Mouse (Mus musculus) midbrain, embryonic 12.5 days (tissue): ENCODE data around the gene Smad9. TPM values are rescaled to one million over a fixed set of nuclear protein-coding genes. Genes with fewer than 3 reads are reported as not detected.
A peak's percentile ranks its signal among the peaks of the same experiment; 100 is the strongest.

Experiments
- ATAC-seq: fragments of 200-750 bp; cut with Nextera tagmentation; 2 replicates; pipeline ENCODE4 v1.8.0; 2017; ENCODE audit warnings: low read depth, moderate TSS enrichment, moderate library complexity; ENCODE audit not compliant: low FRiP score
- H3K27ac ChIP-seq: fragments of 300-500 bp; sonication (generic); replicated peaks from 2 replicates; pipeline ENCODE4 v1.5.1; 2016; ENCODE audit warnings: mild to moderate bottlenecking
- H3K27me3 ChIP-seq: fragments of 300-500 bp; sonication (generic); 2 replicates; pipeline ENCODE4 v1.6.1; 2016; ENCODE audit warnings: mild to moderate bottlenecking
- H3K36me3 ChIP-seq: fragments of 300-500 bp; sonication (generic); 2 replicates; pipeline ENCODE4 v1.6.1; 2016
- H3K4me1 ChIP-seq: fragments of 300-500 bp; sonication (generic); 2 replicates; pipeline ENCODE4 v1.6.1; 2016
- H3K4me2 ChIP-seq: fragments of 300-500 bp; sonication (generic); replicated peaks from 2 replicates; pipeline ENCODE4 v1.6.1; 2016; ENCODE audit warnings: mild to moderate bottlenecking, moderate library complexity
- H3K4me3 ChIP-seq: fragments of 300-500 bp; sonication (generic); 2 replicates; pipeline ENCODE4 v1.5.1; 2016; ENCODE audit warnings: mild to moderate bottlenecking
- H3K9ac ChIP-seq: fragments of 300-500 bp; sonication (generic); replicated peaks from 2 replicates; pipeline ENCODE4 v1.6.1; 2016; ENCODE audit warnings: mild to moderate bottlenecking, moderate library complexity
- H3K9me3 ChIP-seq: fragments of 300-500 bp; sonication (generic); 2 replicates; pipeline ENCODE4 v1.6.1; 2016; ENCODE audit warnings: mild to moderate bottlenecking
- WGBS: fragments of 180-500 bp; shearing (Covaris S2); methylation state at CpG from one replicate; pipeline ENCODE4 v1.1.7; 2016; 5-methylcytosine and 5-hydroxymethylcytosine counted together
- polyA plus RNA-seq: library from polyadenylated mRNA; unstranded; fragments of >200 nt; fragmentation: Nextera tagmentation; extraction: Ambion mirVana; gene quantifications from 2 replicates; pipeline ENCODE4 v1.2.1, GENCODE M21; 2016

Smad9 gene
- polyA plus RNA-seq, 1 experiment from 2014 or later, result 0.33 TPM

DNA sequence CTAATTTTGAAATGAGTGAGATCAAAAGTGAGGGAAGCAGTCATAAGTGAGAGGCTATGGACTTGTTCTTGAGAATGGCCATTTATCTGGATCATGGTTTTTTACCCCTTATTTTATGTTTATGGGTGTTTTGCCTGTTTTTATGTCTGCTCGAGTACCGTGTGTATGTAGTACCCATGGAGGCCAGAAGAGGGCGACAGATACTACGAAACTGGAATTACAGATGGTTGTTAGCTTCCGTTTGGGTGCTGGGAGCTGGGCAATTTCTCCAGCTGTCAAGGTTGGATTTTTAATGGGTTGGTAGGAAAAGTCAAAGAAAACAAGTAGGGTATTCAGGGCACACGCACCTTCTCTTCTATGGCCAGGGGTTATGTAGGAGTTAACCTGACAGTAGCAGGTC, 38.4 kb downstream of the Smad9 start:
- Histone ChIP-seq H3K27ac (no peak overlapping the region), H3K27me3 (no peaks in the 10 kb centered on the region), H3K9ac (no peak overlapping the region), H3K4me2 (no peak overlapping the region), H3K4me1 (no peaks in the 10 kb centered on the region), H3K4me3 (no peak overlapping the region), H3K9me3 (peaks cover 9% of the 10 kb centered on the region; the same call in 1 of the 2 replicates), H3K36me3 (no peaks in the 10 kb centered on the region)
- WGBS, result 83% methylated on average over 6 of the region's 6 CpGs
- no peak for ATAC-seq

DNA sequence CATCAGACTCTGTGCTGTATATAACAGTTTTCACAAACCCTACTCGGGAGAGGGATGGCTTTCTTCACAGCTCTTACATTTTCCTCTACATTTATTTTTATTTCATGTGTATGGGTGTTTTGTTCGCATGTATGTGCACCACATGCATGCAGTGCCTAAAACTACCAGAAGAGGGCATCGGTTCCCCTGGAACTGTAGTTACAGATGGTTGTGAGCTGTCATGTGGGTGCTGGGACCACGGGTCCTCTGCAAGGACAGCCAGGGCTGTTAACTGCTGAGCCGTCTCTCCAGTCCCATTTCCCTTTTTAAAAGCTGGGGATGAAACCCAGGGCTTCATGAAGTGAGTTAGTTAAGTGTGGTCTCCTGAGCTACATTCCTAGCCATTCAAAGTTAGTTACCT, 40.0 kb downstream of the Smad9 start:
- Histone ChIP-seq H3K4me2 (no peak overlapping the region), H3K4me1 (no peaks in the 10 kb centered on the region), H3K9ac (no peak overlapping the region), H3K9me3 (peaks cover 9% of the 10 kb centered on the region; the same call in 1 of the 2 replicates), H3K36me3 (no peaks in the 10 kb centered on the region), H3K27ac (no peak overlapping the region), H3K4me3 (no peak overlapping the region), H3K27me3 (no peaks in the 10 kb centered on the region)
- no peak for ATAC-seq
- WGBS, result 93% methylated on average over 5 of the region's 5 CpGs

DNA sequence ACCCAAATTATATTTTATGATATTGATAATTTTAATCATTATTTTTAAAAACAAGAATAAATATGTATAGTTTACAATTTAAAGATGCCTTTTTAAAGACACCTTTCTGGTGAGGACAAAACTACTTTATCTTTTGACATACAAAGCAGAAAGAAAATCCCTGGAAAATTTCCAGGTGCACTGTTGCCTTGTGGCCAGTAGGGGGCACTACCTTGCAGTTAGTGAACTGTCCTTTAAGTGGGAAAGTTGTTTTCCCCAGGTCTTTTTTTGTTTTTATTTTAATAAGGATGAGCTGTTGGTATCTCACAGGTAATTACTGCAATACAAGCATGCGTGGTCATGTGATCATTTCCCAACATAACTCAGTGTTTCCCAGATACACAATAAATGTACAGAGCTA, 40.4 kb downstream of the Smad9 start:
- H3K9ac ChIP-seq, result no peak overlapping the region
- H3K27ac ChIP-seq, result no peak overlapping the region
- no peak for ATAC-seq
- 93% methylated on average over 1 of the region's 1 CpGs for WGBS
- H3K36me3 ChIP-seq, result no peaks in the 10 kb centered on the region
- H3K9me3 ChIP-seq, result peaks cover 9% of the 10 kb centered on the region; the same call in 1 of the 2 replicates
- no peaks in the 10 kb centered on the region for H3K4me1 ChIP-seq
- no peak overlapping the region for H3K4me3 ChIP-seq
- H3K4me2 ChIP-seq, result no peak overlapping the region
- no peaks in the 10 kb centered on the region for H3K27me3 ChIP-seq

DNA sequence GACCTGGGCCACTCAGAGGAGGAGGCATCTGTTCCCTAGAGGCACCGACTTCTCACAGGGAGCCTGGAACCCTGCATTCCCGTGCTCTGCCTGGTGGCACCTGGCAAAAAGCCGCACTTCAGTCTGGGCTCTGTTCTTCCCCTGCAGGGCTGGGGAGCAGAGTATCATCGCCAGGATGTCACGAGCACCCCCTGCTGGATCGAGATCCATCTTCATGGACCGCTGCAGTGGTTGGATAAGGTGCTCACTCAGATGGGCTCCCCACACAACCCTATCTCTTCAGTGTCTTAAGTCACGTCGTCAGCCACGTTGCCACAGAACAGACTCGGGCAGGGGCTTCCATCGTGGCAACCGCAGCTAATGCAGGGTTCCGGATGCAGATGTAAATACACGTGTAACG, 41.8 kb downstream of the Smad9 start:
- Histone ChIP-seq H3K27ac (no peak overlapping the region), H3K4me1 (no peaks in the 10 kb centered on the region), H3K36me3 (no peaks in the 10 kb centered on the region), H3K4me2 (no peak overlapping the region), H3K9me3 (peaks cover 9% of the 10 kb centered on the region; the same call in 1 of the 2 replicates), H3K4me3 (no peak overlapping the region), H3K9ac (no peak overlapping the region), H3K27me3 (no peaks in the 10 kb centered on the region)
- ATAC-seq, result peak; percentile 44; the same call in 1 of the 2 replicates
- WGBS, result 38% methylated on average over 16 of the region's 16 CpGs

DNA sequence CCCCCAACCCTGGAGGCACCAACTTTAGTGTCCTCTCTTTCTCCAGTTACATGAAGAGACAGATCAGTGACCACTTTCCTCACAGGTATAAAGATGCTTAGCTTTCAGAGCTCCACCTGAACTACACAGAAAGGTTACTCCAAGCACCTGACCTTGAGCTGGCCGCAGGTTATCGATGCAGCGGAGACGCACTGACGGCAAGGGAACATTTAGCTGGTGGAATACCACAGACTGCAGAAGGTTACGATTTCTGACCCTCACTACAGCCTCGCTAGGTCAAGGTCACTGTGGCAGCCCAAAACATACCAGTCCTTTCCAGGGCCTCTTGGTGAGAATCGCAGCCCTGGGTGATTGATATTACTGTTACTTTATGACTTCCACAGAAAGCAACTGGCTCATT, 48.3 kb downstream of the Smad9 start:
- peaks cover 13% of the 10 kb centered on the region for H3K36me3 ChIP-seq
- whole genome bisulfite sequencing, result 95% methylated on average over 8 of the region's 8 CpGs
- no peaks in the 10 kb centered on the region for H3K9me3 ChIP-seq
- H3K27ac ChIP-seq, result no peak overlapping the region
- H3K4me3 ChIP-seq, result no peak overlapping the region
- H3K4me2 ChIP-seq, result no peak overlapping the region
- no peaks in the 10 kb centered on the region for H3K27me3 ChIP-seq
- H3K4me1 ChIP-seq, result peaks cover 19% of the 10 kb centered on the region
- ATAC-seq, result no peak
- H3K9ac ChIP-seq, result no peak overlapping the region

DNA sequence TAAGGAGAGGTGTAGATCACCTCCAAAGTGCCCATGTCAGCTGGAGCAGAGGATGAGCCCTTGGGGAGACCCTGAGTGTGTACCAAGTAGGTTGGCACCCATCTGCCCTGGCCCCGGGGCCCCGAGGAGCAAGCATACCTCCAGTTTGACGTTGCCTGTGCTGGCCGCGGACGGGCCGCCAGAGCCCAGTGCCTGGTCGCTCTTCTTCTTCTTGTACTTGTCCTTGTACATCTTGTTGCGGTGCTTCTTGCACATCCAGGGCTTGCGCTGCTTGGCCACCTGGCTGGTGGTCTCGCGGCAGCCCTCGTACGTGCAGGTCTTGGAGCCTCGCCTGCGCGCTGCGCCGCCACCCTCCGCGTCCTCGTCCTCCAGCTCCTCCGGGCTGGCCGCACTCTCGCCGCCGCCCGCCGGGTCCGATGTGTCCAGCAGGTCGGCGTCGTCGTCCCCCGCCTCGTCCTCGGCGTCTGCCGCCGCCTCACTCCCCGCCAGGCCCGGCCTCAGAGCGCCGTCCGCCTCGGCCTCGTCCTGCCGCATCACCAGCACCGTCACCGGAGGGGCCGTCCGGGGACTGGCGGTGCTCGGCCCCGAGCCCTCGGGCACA, 51.8 kb downstream of the Smad9 start:
- H3K27ac ChIP-seq, result peak overlapping the region; percentile 92
- ATAC-seq, result no peak; the same call in none of the 2 replicates

DNA sequence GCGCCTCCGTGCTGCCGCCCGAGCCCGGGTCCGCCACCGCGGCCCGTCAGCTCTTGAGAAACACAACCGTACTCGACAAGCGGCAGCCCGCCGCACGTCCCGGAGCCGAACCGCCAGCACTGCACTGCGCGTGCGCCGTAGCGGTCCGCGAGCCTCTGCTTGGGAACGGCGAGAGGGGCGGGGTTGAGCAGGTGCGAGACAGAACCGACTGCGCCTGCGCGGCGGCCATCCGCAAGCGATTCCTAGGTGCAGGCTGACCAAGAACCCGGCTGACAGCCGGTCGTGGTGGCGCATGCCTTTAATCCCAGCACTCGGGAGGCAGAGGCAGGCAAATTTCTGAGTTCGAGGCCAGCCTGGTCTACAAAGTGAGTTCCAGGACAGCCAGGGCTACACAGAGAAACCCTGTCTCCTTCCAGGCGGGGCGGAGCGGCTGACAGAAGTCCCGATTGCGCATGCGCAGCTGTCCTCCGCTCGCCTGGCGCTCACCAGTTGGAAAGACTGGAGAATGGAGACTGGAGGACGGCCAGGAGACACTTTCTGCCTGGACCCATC, 52.4 kb downstream of the Smad9 start, which contains the start of gene Rfxap:
Gene Rfxap (minus strand): TSS at position 126 of the 552 bp plus-strand sequence.
- WGBS, result under 1% methylated on average over 52 of the region's 52 CpGs

More for the DNA sequence above, 51.8 kb downstream of the Smad9 start:
- Histone ChIP-seq H3K4me1 (peaks cover 19% of the 10 kb centered on the region), H3K4me2 (peak overlapping the region; percentile 94), H3K4me3 (peak overlapping the region; percentile 66), H3K36me3 (peaks cover 13% of the 10 kb centered on the region), H3K27me3 (no peaks in the 10 kb centered on the region), H3K9ac (peak overlapping the region; percentile 92), H3K9me3 (no peaks in the 10 kb centered on the region)
- 0% methylated on average over 54 of the region's 56 CpGs for WGBS

DNA sequence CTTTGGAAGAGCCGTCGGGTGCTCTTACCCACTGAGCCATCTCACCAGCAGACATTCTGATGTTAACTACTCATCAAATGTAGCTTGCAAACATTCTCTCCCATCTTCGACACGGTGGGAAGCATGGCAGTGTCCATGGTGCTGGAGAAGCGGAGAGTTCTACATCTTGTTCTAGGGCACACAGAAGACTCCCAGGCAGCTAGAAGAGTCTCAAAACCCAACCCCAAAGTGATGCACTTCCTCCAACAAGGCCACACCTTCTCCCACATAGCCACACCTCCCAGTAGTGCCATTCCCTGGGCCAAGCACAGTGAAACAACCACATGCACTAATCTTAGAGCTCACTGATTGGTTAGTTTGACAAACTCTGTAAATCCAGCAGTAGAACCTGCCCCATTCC, 53.7 kb downstream of the Smad9 start:
- 69% methylated on average over 5 of the region's 5 CpGs for WGBS
- Histone ChIP-seq H3K4me3 (no peak overlapping the region), H3K4me2 (no peak overlapping the region), H3K27me3 (no peaks in the 10 kb centered on the region; the same call in 1 of the 2 replicates), H3K9me3 (no peaks in the 10 kb centered on the region), H3K27ac (no peak overlapping the region), H3K4me1 (peaks cover 19% of the 10 kb centered on the region), H3K36me3 (peaks cover 5% of the 10 kb centered on the region), H3K9ac (no peak overlapping the region)
- ATAC-seq, result no peak

More for the DNA sequence above, 52.4 kb downstream of the Smad9 start, which contains the start of gene Rfxap:
- Histone ChIP-seq H3K4me1 (peaks cover 19% of the 10 kb centered on the region), H3K4me2 (peak within 1 kb of the TSS; percentile 94), H3K4me3 (peak within 1 kb of the TSS; percentile 66), H3K9me3 (no peaks in the 10 kb centered on the region), H3K27ac (peak within 1 kb of the TSS; percentile 92), H3K27me3 (no peaks in the 10 kb centered on the region), H3K9ac (peak within 1 kb of the TSS; percentile 92), H3K36me3 (peaks cover 13% of the 10 kb centered on the region)
- peak; percentile 94 for ATAC-seq

DNA sequence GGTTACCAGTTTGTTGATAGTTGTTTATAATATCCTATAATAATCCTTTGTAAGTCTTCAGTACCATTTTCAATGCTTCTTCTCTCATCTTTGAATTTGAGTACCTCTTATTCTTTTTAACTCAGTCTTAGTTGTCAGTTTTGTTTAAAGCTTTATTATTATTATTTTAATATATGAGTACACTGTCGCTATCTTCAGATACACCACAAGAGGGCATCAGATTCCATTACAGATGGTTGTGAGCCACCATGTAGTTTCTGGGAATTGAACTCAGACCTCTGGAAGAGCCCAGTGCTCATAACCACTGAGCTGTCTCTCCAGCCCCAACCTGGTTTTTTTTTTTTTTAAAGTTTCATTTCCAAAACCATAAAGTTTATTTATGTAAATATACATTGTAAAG, 56.2 kb downstream of the Smad9 start:
- Histone ChIP-seq H3K4me2 (no peak overlapping the region), H3K36me3 (no peaks in the 10 kb centered on the region), H3K9me3 (no peaks in the 10 kb centered on the region), H3K9ac (no peak overlapping the region), H3K4me1 (peaks cover 4% of the 10 kb centered on the region; the same call in 1 of the 2 replicates), H3K27me3 (no peaks in the 10 kb centered on the region; the same call in 1 of the 2 replicates), H3K27ac (no peak overlapping the region), H3K4me3 (no peak overlapping the region)
- no peak for ATAC-seq
- 49% methylated on average over 1 of the region's 1 CpGs for WGBS

DNA sequence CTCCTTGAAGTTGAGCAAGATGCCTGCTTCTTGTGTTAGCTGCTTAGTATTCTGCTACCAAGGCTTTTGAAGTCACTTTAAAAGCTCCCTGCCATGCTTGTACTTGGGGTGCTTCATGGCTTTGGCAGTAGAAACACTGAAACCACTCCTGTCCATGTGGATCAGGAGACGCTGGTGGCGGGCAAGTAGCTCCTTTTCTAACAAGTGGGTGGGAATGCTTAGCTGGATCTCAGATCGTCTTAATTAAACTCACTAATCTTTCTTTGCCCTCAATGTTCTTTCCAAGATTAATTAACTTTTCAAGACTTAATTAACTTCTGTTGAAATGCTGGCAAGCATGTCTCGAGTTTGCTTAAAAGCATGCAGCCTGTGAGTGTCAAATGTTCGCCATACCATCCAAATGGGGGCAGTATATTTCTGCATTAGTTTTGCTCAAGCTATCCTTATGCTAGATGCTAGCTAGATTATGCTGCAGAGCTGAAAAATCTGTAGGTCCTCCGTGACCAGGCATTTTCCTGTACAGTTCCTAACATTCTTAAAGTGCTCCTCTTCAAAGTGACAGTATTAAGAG, 58.1 kb downstream of the Smad9 start:
- no peaks in the 10 kb centered on the region for H3K36me3 ChIP-seq
- H3K4me2 ChIP-seq, result no peak overlapping the region
- WGBS, result 61% methylated on average over 6 of the region's 6 CpGs
- no peak for ATAC-seq
- no peaks in the 10 kb centered on the region; the same call in 1 of the 2 replicates for H3K27me3 ChIP-seq
- no peak overlapping the region for H3K27ac ChIP-seq
- no peaks in the 10 kb centered on the region for H3K4me1 ChIP-seq
- H3K9me3 ChIP-seq, result no peaks in the 10 kb centered on the region
- no peak overlapping the region for H3K9ac ChIP-seq
- H3K4me3 ChIP-seq, result no peak overlapping the region

DNA sequence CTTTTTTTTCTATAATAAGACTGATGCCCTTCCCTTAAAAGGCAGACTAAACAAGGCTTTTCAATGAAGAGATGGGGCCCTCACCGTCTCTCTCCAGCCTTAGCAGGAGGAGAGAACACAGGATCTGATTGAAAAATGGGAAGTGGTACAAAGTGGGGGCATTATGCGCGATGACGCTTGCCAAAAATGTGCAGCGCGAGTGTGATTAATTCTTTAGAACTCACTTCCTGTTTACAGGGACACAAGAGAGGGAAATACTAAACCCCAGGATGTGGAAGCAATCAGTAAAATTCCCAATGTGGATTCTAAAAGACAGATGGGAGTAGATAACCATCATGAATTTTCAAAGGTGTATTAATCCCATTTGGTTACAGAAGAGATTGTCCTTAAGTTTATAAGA, 59.2 kb downstream of the Smad9 start:
- Histone ChIP-seq H3K4me3 (no peak overlapping the region), H3K4me2 (no peak overlapping the region), H3K9ac (no peak overlapping the region), H3K36me3 (no peaks in the 10 kb centered on the region), H3K4me1 (no peaks in the 10 kb centered on the region), H3K27me3 (no peaks in the 10 kb centered on the region; the same call in 1 of the 2 replicates), H3K9me3 (no peaks in the 10 kb centered on the region), H3K27ac (no peak overlapping the region)
- WGBS, result 83% methylated on average over 6 of the region's 6 CpGs
- ATAC-seq, result no peak

DNA sequence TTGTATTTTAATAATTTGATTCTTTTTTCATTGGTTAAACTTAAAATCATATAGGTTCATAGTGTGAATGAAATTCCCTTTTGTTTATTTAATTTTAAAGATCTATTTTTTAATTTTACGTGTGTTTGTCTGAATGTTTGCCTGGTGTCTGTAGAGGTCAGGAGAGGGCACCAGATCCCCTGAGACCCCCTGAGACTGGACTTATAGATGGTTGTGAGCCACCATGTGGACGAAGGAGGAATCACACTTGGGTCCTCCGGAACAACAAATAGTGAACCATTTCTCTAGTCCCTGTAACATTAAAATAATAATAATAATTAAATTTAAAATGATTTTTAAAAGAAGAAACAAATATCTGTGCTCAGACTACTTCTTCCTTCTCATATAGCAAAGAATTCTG, 59.9 kb downstream of the Smad9 start:
- no peaks in the 10 kb centered on the region for H3K36me3 ChIP-seq
- H3K27me3 ChIP-seq, result no peaks in the 10 kb centered on the region; the same call in 1 of the 2 replicates
- H3K4me2 ChIP-seq, result no peak overlapping the region
- H3K4me1 ChIP-seq, result no peaks in the 10 kb centered on the region
- H3K9ac ChIP-seq, result no peak overlapping the region
- 37% methylated on average over 3 of the region's 3 CpGs for WGBS
- no peak overlapping the region for H3K27ac ChIP-seq
- no peaks in the 10 kb centered on the region for H3K9me3 ChIP-seq
- no peak overlapping the region for H3K4me3 ChIP-seq
- no peak for ATAC-seq
